ENCODE assay signal across 15 mouse cellular contexts in genomic region chr6:65164977-65165376, GRCm38 (mm10). TPM values are rescaled to one million over a fixed set of nuclear protein-coding genes. Genes with fewer than 3 reads are reported as not detected.
DNase-seq lines count a peak whose midpoint lies in the region; ATAC-seq lines count a peak whose summit lies in the region.
"Had no signal": no experiment of that assay in that cellular context is flagged by ENCODE, and none has a peak within 500 bp of the region (broad histone marks: within the 10 kb centered on the region; RNA-seq: fewer than 3 reads in every experiment).

No protein-coding gene starts in this region.

- H3K4me2 ChIP-seq in heart, embryonic 16.5 days (ENCODE audit: low read depth, low read length), result no peak overlapping the region
- no peak overlapping the region for H3K4me2 ChIP-seq in kidney, embryonic 15.5 days
- H3K4me2 ChIP-seq: intestine, embryonic 15.5 days; limb, embryonic 13.5 days; lung, embryonic 15.5 days had no signal

- no peak overlapping the region for H3K9ac ChIP-seq in heart, embryonic 16.5 days (ENCODE audit: low read length)
- no peak overlapping the region for H3K9ac ChIP-seq in kidney, embryonic 15.5 days
- H3K9ac ChIP-seq: intestine, embryonic 15.5 days; limb, embryonic 13.5 days; lung, embryonic 15.5 days had no signal

- peaks cover 5% of the 10 kb centered on the region; the same call in 1 of the 2 replicates for H3K4me1 ChIP-seq in heart, embryonic 10.5 days
- peaks cover 53% of the 10 kb centered on the region for H3K4me1 ChIP-seq in megakaryocyte, embryonic 14.5 days
- peaks cover 3% of the 10 kb centered on the region; the same call in 1 of the 2 replicates for H3K4me1 ChIP-seq in heart, embryonic 16.5 days (ENCODE audit: control insufficient read depth, insufficient read depth, low read length)
- no peaks in the 10 kb centered on the region for H3K4me1 ChIP-seq in kidney, embryonic 15.5 days
- H3K4me1 ChIP-seq: embryonic facial prominence, embryonic 10.5 days; intestine, embryonic 15.5 days; limb, embryonic 13.5 days; lung, embryonic 15.5 days; midbrain, embryonic 10.5 days had no signal

- WGBS in heart, embryonic 10.5 days, result 38% methylated on average over 5 of the region's 5 CpGs
- WGBS in heart, embryonic 16.5 days, result 31% methylated on average over 5 of the region's 5 CpGs
- WGBS in kidney, embryonic 15.5 days, result 44% methylated on average over 5 of the region's 5 CpGs

- H3K36me3 ChIP-seq in heart, embryonic 10.5 days, result no peaks in the 10 kb centered on the region
- peaks cover 6% of the 10 kb centered on the region for H3K36me3 ChIP-seq in megakaryocyte, embryonic 14.5 days (replicated peaks; ENCODE audit: low read length)
- no peaks in the 10 kb centered on the region for H3K36me3 ChIP-seq in heart, embryonic 16.5 days (ENCODE audit: control insufficient read depth, insufficient read depth)
- H3K36me3 ChIP-seq in kidney, embryonic 15.5 days, result no peaks in the 10 kb centered on the region
- H3K36me3 ChIP-seq: embryonic facial prominence, embryonic 10.5 days; intestine, embryonic 15.5 days; limb, embryonic 13.5 days; lung, embryonic 15.5 days; midbrain, embryonic 10.5 days had no signal

- H3K9me3 ChIP-seq in heart, embryonic 10.5 days, result no peaks in the 10 kb centered on the region
- H3K9me3 ChIP-seq in megakaryocyte, embryonic 14.5 days, result peaks cover 5% of the 10 kb centered on the region
- H3K9me3 ChIP-seq in heart, embryonic 16.5 days (replicated peaks; ENCODE audit: control insufficient read depth, low read length), result no peaks in the 10 kb centered on the region
- H3K9me3 ChIP-seq in kidney, embryonic 15.5 days (replicated peaks), result no peaks in the 10 kb centered on the region
- H3K9me3 ChIP-seq: embryonic facial prominence, embryonic 10.5 days; intestine, embryonic 15.5 days; limb, embryonic 13.5 days; lung, embryonic 15.5 days; midbrain, embryonic 10.5 days had no signal

- no peak for ATAC-seq in megakaryocyte, adult 5-6 weeks (ENCODE audit: poor library complexity, severe bottlenecking)
- no peak for ATAC-seq in heart, embryonic 16.5 days (replicated peaks; ENCODE audit: extremely low read depth, insufficient read depth, low FRiP score)
- no peak for ATAC-seq in kidney, embryonic 15.5 days (replicated peaks; ENCODE audit: low FRiP score)
- ATAC-seq: intestine, embryonic 15.5 days had no signal

- peak overlapping the region; percentile 36; the same call in 1 of the 2 replicates for H3K27ac ChIP-seq in heart, embryonic 10.5 days
- peak overlapping the region; percentile 51 for H3K27ac ChIP-seq in heart, embryonic 16.5 days (ENCODE audit: low read length)
- H3K27ac ChIP-seq in kidney, embryonic 15.5 days, result no peak overlapping the region
- H3K27ac ChIP-seq: embryonic facial prominence, embryonic 10.5 days; intestine, embryonic 15.5 days; limb, embryonic 13.5 days; lung, embryonic 15.5 days; midbrain, embryonic 10.5 days had no signal

- H3K4me3 ChIP-seq in heart, embryonic 10.5 days, result no peak overlapping the region
- H3K4me3 ChIP-seq in megakaryocyte, embryonic 14.5 days (replicated peaks), result peak overlapping the region; percentile 62
- H3K4me3 ChIP-seq in heart, embryonic 16.5 days (ENCODE audit: low read length), result no peak overlapping the region
- no peak overlapping the region for H3K4me3 ChIP-seq in kidney, embryonic 15.5 days (replicated peaks)
- H3K4me3 ChIP-seq: embryonic facial prominence, embryonic 10.5 days; intestine, embryonic 15.5 days; limb, embryonic 13.5 days; lung, embryonic 15.5 days; midbrain, embryonic 10.5 days had no signal

- intact Hi-C loops in heart, postnatal 36 days (cut with DNase I), result no loop called here

- H3K27me3 ChIP-seq in heart, embryonic 10.5 days (ENCODE audit: insufficient read depth, poor library complexity, severe bottlenecking), result no peaks in the 10 kb centered on the region
- no peaks in the 10 kb centered on the region for H3K27me3 ChIP-seq in megakaryocyte, embryonic 14.5 days (replicated peaks)
- no peaks in the 10 kb centered on the region for H3K27me3 ChIP-seq in heart, embryonic 16.5 days (ENCODE audit: control insufficient read depth, insufficient read depth, low read length)
- no peaks in the 10 kb centered on the region for H3K27me3 ChIP-seq in kidney, embryonic 15.5 days
- H3K27me3 ChIP-seq: intestine, embryonic 15.5 days; limb, embryonic 13.5 days; lung, embryonic 15.5 days had no signal

- DNase-seq in heart, embryonic 10.5 days (ENCODE audit: low spot score), result no peak
- DNase-seq in heart, postnatal 36 days, result no peak
- no peak for DNase-seq in cerebellum, postnatal 36 days
- DNase-seq: cerebellum, postnatal 10 days; kidney, postnatal 14 days; right cerebral cortex, adult 18-20 months had no signal

RNA-seq across cellular contexts. Expression of gene Hpgds, which starts 20.3 kb away (rescaled TPM):
- polyA plus RNA-seq in heart, embryonic 10.5 days (2016; fragmentation: Nextera tagmentation; extraction: Ambion mirVana), result 0.54 and 1.4 TPM in 2 replicates
- 1 to 10 TPM in 1 of 2 experiments, under 1 TPM in 1; 0.70 to 1.2 TPM for total RNA-seq in heart, postnatal 36 days (2021)
- polyA plus RNA-seq in megakaryocyte, embryonic 14.5 days (2012; ENCODE audit: insufficient read depth, low replicate concordance), result 2.2 TPM in 1 of 2 replicates, not detected in the other
- total RNA-seq in megakaryocyte, adult 5-6 weeks (2015), result 0.22 TPM in 1 of 2 replicates, not detected in the other
- total RNA-seq in megakaryocyte, adult 5-6 weeks (2017), result 0.08 and 0.22 TPM in 2 replicates
- 1.6 and 3.0 TPM in 2 replicates for polyA plus RNA-seq in heart, embryonic 16.5 days (2015; fragmentation: Nextera tagmentation; extraction: Ambion mirVana)
- polyA plus RNA-seq in kidney, embryonic 15.5 days (2015; fragmentation: Nextera tagmentation; extraction: Ambion mirVana), result 3.6 and 4.0 TPM in 2 replicates
